Mouse (Mus musculus): ENCODE results near the gene Ssx2ip.

Gene Ssx2ip

DNA sequence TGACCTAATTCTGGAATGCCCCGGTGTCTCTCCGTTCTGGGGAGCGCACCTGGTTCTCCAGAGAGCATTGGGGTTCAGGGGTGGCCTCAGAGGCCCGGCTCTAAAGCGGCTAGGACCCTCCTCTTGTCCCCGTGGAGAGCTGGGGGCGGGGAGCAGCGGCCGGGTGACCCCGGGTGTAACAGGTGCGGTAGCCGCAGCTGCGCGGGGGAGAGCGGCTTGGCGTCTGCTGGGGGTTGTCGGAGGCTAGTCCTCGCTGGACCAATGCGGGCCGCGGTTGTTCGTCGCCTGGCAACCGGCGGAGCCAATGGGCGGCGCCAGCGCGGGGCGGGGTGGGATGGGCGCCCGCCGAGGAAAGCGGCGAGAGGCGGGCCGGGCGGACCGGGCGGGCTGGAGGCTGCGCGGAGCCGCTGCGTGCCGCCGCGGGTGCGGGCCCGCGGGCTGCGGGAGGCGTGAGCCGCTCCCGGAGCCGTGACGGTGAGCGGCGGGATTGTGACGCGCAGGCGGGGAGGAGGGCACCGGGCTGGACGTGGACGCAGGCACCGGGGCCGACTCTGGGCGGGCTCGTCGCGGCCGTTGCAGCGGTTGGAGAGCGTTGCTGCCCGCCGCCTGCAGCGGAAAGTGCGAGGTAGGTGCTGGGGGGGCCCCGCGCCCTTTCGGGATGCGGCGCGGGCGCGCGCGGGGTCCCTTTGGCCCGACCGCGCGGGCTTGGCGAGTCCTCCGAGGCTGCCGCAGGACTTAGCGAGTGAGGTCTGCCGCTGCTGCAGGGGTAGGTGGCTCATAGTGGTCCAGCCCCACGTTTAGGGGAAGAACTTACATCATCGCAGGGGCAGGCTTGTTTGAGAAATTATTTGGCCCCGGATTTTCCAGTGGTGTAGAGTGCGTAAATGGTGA, at the start of gene Ssx2ip:
Gene Ssx2ip, plus strand, starts transcription at position 332 of the 891 bp plus-strand sequence.
- peak; percentile 95 for DNase-seq (ENCODE audit: low read depth, low spot score)

DNA sequence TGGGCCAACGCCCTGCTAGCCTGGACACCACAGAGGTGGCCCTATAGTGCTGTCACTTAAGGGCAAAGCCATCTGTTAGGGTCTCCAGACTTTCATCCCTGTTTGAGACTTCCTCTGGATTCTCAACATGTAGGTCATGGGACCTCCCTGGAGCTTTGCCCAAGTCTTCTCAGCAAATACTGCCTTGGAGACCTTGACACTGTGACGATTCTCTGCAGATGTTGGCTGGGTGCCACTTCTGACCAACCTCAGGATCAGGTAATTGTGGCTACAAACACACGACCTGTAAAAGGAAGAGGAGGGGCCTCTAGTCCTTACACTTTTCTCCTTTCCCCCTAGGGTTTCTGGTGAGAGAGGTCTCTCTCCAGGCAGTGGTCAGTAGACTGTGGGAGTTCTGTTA, 49.3 kb upstream of the Ssx2ip start:
- DNase-seq (ENCODE audit: low read depth, low spot score): no peak

DNA sequence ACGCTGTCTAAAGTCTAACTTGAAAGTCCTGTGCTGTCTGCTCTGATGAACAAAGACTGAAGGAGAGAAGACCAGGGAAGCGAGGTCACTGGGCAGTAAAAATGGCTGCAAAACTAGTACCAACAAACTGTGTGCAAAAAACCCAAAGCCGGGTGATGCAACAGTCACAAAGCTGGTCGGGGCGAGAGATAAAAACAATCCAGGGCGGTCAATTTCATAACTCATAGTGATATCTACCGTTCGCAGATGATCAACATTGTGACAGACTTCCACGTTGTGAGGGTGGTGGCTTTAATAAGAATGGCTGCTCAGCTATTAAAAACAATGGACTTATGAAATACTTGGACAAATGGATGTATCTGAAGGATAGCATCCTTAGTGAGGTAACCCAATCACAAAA, 39.0 kb upstream of the Ssx2ip start:
- DNase-seq (ENCODE audit: low read depth, low spot score): no peak

DNA sequence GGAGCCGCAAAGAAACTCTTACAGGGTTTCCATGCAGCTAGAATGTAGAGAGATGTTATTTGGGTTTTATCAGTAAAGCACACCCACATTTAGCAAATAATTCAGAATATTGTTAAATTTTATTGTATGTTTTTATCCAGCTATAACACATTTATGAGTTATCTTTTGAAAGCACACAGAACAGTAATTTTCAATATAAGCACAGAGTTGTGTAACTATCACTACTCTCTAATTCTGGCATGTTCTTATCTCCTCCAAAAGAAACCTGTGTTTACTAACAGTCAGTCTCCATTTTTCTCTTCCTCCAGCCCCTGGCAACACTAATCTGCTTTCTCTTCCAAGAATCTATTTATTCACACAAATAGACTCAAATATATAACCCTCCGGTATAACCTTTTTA, 37.4 kb upstream of the Ssx2ip start:
- no peak for DNase-seq (ENCODE audit: low read depth, low spot score)

DNA sequence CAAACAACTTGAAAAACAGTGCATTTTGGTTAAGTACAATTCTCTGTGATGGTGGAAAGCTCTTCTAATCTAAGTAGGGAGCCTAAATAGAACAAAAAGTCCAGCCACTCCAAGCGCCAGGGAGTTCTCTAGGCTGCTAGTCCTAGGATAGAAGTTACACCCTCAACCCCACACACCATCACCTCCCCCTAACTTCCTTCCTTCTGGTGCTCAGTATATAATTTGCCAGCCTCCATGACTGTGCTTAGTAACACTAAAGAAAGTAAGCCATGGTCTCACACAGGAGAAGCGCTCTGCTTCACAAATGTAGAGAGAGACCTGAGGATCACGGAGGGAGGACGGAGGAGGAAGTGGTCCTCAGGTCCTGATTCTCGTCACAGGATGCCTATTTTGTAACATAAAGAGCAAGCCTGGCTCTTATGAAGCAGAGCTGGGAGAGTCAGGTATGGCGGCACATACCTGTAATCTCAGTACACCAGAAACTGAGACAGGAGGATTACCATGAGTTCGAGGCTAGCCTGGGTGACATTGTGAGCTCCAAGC, 33.8 kb upstream of the Ssx2ip start:
- no peak for DNase-seq (ENCODE audit: low read depth, low spot score)

DNA sequence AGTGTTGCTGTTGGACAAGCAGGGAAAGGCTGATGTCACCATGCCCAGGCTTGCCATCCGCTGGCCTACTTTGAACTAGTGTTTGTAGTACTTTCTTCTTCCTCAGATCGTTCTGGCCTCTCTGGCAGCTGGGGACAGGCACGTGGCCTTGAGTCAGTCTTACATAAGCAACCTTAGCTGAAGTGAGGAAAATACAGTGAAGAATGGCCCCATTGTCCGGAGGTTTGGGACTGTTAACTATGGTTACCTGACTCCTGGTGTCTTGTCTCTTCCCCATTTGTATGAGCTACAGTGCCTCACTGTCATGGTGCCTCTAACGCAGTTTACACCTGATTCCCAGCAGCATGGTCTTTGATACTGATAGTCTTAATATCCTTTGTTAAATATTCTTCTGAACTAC, 33.2 kb upstream of the Ssx2ip start:
- DNase-seq (ENCODE audit: low read depth, low spot score): no peak

DNA sequence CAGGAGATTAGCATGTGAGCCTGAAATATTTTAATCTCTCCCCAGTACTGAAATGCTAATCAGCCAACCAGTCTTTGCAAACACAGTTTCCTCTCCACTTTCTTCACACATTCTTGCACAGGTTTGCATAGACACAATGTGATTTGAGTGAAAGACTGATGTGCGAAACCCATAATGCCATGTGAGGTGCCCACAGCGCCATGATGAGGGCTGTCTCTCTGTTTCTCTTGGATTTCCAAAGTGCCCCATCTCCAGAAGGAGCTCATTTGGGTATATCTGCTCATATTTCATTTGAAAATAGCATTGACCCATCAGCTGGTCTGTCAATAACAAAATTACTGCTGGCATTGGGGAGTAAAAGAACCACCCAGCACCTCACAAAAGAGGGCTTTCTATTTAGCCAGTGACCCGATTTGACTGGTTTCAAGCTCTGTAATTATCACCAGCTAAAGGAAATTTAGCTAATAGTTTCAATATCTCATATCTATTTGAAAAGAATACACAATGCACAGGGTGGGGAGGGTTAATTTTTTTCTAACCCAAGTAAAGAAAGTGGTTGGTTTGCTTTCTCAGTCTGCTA, 29.8 kb upstream of the Ssx2ip start:
- no peak for DNase-seq (ENCODE audit: low read depth, low spot score)

DNA sequence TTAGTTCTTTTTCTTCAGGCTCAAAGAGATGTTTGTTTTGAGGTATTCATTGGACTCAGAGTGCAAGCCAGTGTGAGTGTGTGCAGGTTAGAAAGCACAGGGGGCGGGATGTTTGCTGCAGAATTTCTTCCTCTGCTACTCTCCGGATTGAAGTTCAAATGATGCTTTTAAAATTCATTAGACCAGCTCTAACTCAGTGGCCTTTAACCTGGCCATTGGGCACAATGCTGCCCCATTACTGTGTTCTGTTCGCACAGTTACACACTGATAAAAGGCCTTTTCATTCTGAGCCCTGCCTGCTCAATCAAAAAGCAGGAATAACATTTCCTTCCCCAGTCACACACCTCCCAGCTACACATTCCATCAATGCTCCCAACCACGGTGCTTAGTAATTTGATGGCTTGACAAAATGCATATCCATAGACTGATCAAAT, 29.2 kb upstream of the Ssx2ip start:
- no peak for DNase-seq (ENCODE audit: low read depth, low spot score)

DNA sequence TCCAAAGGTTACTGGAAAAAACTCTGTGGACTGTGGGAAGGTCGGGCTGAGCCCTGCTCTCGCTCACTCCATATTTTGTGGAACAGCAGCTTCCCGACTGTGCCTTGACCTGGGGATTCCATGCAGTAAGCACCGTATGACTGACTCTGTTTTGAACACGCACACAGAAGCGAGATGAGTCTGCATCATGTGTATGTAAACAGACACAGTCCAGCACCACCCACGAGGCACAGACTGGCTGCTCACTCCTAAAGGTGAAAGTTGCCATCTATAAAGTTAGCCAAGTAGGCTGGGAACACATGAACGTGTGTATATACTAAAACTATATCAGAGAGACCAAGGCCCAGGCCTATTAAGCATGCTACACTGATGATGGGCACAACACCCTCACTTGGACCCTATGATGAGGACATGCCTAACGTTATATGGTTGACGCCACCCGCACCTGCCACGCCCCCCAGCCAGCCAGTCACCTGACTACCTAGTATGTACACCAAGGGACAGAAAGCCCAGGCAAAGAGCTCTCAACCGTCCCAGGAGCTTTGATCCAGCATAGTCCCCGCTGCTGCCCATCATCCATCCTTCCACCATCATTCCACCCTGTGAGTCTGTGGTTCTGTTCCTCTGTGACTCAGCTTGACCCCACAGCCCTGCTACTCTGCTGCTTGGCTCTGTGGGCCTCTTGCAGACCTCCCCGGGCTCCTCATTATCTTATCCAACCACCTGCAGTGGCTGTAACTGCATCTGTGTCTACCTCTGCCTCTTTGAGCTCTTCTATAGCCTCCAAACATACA, 27.9 kb upstream of the Ssx2ip start:
- no peak for DNase-seq (ENCODE audit: low read depth, low spot score)

DNA sequence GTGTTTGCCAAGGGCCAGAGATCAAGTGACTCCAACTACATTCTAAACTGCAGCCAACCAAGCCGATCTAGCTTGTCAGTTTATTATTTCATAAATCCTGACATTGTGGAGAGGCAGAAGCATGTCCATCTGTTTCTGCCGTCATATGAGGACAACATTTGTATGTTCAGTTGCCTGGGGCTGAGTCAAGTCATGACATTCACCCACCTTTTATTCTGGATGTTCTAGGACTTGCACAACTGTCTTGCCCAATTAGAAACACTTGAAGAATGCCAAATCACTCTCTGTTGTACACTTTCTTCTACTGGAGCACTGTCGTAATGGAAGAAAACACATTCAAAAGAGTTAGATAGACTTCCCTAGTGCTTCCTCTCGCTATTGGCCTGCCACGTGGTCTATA, 27.2 kb upstream of the Ssx2ip start:
- DNase-seq (ENCODE audit: low read depth, low spot score): no peak

DNA sequence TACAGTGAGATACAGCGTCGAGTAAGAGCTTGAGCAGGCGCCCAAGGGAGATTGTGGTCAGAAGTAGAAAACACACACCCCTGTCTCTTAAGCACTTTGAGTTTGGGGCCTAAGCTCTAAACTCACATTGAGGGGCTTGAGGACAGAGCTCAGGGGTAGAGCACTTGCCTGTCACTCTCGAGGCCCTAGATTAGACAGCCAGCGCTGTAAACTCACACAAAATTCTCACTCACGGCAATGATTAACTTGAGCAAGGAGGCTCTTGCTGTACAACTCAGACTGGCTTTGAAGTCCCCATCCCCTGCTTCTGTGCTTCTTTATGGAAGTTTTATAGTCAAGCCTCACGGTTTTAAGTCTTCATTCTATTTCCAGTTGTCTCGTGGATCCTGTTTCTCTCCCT, 25.7 kb upstream of the Ssx2ip start:
- no peak for DNase-seq (ENCODE audit: low read depth, low spot score)

DNA sequence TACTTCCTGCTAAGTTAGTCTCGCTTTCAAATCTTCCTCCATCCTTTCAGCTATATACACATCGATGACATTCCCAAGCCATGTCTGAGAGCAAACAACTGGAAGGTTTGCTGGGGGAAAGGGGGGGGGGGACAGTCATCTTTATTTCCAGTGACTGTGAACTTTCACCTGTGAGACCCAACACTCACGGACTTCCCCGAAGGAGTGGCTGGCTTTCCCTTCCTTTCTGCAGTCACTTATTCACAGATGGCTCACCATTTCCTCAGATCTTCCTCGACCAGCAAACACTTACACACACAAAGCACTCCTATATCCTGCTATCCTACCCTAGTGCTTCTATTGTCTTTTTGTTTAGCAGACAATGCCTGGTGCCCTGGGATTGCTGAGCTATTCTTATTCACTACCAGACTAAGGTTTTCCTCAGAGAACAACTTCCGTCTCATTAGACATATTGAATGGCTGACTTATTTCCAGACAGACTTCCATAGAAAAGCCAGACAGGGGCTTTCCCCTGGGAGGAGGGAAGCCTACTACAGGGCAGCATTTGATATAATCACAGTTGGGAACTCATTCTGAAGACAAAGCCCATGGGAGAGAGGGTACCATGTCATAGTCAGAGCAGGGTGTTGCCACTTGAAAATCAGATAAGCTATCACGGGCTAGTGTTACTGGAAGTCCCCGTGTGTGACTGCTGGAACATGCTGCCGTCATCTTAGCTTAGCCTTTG, 24.5 kb upstream of the Ssx2ip start:
- no peak for DNase-seq (ENCODE audit: low read depth, low spot score)

DNA sequence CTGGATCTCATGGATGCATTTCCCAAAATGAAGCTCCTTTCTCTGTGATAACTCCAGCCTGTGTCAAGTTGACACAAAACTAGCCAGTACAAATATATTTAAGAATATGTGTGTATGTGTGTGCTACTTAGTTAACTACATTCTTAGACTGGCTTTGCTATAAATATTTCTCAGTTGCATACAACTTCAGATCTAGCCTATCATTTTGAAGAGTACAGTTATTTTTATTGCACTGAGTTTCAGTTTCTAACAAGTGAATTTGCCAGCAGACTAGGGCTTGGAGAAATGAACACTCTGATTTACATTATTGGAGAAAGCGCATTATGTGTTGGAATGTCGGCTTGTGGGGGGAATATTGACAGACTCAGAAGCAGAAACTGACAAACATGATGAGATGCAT, 23.6 kb upstream of the Ssx2ip start:
- DNase-seq (ENCODE audit: low read depth, low spot score): no peak

DNA sequence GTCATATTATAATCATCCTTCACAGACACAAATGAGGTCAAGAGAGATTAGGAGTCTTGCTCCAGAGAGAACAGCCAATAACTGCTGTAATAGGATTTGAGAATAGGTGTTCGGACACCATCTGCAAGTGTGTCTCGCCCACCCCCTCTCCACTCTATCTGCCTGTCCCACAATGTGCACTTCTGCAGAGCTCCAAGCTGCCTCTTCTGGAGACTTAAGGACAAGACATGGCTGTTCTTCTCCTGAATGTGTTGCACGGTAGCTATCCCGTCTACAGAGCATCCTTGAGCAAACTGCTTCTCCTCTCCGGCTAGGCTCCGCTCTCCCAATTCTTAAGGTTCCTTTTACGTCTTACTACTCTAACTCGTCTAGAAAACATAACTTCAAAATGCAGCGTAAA, 23.0 kb upstream of the Ssx2ip start:
- DNase-seq (ENCODE audit: low read depth, low spot score): no peak

DNA sequence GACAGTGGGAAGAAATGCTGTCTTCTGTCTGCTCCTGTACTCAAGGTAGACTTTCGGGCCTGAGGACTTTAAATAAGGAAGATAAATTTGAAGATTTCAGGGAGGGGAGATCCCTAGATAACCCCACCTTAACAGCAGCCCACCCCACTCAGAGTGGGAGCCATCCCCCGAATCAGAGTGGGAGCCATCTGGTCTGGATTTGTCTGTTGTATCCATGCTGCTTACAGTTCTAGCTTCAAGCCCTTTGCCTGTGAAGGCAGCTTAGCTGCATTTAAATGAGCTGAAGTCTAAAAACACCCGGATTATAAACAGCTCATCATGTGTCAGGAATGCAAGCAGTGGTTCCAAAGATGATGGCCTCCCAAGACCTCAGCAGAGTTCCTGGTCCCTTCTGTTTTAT, 17.6 kb upstream of the Ssx2ip start:
- no peak for DNase-seq (ENCODE audit: low read depth, low spot score)

DNA sequence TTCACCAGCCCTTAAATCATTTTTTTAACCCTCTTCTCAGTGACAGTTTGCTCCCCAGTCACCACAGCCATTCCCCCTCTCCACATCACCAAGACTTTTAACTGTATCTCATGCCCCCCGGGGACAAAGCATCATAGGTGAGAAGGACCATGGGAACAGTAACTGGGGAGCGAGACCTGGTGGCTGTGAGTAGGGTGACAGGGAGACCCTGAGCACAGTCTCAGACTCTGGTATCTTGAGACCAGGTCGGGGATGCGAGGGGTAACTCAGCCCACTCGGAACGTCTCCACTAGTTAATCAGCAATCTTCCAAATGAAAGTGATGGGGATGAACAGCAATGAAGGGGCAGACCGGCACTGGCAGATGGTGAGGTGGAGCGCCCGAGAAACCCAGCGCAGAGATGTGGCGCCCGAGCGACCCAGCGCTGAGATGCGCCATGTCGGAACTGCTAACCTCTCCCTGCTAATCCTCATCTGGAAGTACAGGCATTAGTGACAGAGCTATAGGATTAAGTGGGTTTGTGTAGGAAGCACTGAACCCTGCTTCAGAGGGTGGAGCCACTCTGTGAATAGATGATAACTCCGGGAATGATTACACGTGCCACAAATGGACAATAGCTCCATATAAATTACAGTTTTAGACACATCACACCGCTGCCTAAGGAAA, 11.7 kb upstream of the Ssx2ip start:
- DNase-seq (ENCODE audit: low read depth, low spot score): no peak

DNA sequence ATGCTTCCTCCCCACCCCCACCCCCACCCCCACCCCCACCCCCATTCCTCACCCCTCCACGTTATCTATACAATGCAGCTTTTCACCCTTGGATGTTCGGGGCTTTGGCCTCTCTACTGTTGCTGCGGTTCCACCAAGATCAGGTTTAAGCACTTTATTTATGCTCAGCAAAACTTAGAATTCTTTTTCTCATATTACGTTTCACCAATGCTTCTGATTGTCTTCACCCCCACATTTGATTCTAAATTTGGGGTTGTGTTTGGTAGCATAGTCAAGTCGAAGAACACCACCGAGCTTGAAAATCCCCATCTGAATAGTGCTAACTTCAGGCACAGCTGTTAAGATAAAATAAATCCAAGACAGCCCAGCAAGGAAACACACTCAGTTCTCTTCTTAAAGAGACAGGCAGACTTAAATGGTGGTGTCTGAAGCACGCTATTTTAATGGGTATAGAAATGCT, 10.8 kb upstream of the Ssx2ip start:
- DNase-seq (ENCODE audit: low read depth, low spot score): no peak

DNA sequence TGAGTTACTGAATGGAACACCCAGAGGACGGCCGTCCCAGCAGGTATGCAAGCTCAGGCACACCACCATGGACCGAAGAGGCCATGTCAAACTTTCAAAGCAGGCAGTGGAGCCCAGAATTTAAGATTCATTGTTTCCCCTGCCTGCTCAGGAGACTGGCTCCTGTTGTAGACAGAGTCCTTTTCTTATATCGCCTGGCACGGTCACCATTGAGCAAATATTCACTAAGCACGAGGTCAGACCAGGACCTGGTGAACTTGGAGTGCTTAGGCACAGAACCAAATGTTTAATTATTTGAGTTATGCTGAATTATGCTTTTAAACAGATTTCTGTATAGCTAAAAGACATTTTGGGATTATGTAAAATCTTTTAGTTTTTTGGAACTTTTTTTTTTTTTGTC, 8.2 kb upstream of the Ssx2ip start:
- no peak for DNase-seq (ENCODE audit: low read depth, low spot score)

DNA sequence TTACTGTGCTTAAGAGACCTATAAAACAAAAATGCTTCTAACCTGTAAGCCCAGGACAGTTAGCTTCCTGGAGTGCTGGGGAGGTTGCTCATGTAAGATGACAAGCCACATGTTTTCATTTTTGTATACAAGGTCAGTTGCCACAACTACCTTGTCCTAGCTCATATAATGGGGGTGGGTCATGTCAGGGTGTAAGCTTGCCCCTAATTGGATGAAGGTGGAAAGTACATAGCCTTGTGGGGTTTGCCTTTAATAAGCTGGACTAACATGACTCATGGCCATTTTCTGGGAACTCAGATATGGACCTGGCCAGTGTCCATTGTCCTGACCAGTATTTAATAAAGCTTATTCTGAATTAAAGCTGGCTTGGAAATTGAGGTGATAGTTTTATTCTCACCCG, 7.5 kb upstream of the Ssx2ip start:
- no peak for DNase-seq (ENCODE audit: low read depth, low spot score)

DNA sequence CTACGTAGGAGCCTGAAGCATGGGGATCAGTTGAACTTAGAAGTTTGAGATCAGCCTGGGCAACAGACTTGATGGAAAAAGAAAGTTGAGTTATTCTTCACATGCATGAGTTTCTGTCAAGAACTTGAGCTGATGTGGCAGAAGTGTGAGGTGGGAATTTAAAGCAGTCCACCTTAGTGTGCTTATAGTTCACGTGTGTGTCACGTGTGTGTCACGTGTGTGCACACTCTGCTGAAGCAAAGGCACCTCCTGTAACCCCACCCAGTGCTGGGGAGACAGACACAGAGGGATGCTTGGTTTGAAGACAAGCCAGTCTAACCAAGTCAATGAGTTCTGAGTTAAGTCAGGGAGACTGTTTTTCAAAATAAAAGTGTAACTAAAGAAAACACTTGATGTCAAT, 6.6 kb upstream of the Ssx2ip start:
- DNase-seq (ENCODE audit: low read depth, low spot score): no peak

DNA sequence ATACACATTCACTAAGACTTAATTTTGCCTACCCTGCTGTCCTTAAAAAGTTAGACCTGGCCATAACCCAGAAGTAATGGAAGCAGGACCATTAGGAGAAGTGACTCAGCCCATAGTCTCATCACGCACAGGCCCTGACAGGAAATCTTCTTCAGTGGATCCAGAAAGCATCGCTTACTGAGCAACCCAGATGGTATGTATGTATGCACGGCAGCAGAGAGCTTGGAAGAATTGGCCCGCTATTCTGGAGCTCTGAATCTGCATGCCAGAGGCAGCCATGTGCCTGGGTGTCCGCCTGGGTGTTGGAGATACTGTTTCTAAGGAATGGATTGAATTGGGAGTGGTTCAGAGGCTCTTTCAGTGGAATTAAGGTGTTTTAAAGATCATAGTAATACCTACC, 5.2 kb upstream of the Ssx2ip start:
- no peak for DNase-seq (ENCODE audit: low read depth, low spot score)

All from CD4-positive helper T cell, adult 2 months (primary cell).